Mouse (Mus musculus): Measurements from ENCODE around the gene Ccdc175.

GRCm38 (mm10) chr12:72085024-72085328 lies 99.9 kb downstream of the Ccdc175 start:
- no peak for TF ChIP-seq CTCF (IDR thresholded peaks at IDR 0.05; ENCODE audit: low read depth)
- no peak for TF ChIP-seq EP300 (IDR thresholded peaks at IDR 0.05; ENCODE audit: low read depth)
